Mouse (Mus musculus): ENCODE measurements around the gene Igdcc3.
"Not testable (repeated sequence)": the region's sequence is repeated elsewhere in the genome, so short reads cannot be mapped to it uniquely, and the experiment has no call there.

Igdcc3 gene

GRCm38 (mm10) chr9:65202165-65202754, 61.3 kb downstream of the Igdcc3 start:
- DNase-seq (ENCODE audit: low read depth, low spot score), result no peak

DNA sequence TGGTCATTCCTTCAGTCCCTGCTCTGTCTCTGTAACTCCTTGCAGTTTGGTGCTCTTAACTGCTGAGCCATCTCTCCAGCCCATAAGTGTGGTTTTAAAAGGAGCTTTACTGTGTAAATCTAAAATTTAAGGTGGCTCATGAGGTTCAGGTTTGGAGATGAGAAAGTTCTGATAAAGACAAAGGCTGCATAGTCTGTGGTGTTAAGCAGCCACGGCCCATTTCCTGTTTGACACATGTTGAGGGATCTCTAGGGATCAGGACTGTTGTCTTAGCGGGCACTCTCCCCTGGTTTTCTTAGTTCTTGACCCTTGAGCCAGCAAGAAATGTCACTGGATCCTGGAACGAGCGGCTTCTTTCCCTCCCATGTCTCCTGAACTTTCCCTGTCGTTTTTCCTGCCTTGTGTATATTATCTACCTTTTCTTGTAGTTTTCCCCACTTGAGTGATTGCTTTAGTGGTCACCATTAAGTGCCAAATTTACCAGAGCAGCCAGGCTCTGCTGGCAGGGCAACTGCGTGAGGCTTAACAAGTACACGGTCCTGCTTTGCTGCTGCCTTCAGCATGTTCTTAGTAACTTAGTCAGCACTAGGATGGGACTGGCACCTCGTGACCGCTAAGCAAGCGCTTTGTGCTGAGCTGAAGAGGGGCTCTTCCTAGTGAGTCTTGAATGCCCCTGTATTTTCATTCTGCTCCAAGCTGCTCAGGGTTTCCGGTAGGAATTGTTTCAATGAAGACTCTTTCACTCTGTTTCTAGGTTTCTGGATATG, 64.2 kb downstream of the Igdcc3 start:
- DNase-seq (ENCODE audit: low read depth, low spot score), result no peak

GRCm38 (mm10) chr9:65207041-65207815, 66.2 kb downstream of the Igdcc3 start:
- DNase-seq (ENCODE audit: low read depth, low spot score), result not testable (repeated sequence)

DNA sequence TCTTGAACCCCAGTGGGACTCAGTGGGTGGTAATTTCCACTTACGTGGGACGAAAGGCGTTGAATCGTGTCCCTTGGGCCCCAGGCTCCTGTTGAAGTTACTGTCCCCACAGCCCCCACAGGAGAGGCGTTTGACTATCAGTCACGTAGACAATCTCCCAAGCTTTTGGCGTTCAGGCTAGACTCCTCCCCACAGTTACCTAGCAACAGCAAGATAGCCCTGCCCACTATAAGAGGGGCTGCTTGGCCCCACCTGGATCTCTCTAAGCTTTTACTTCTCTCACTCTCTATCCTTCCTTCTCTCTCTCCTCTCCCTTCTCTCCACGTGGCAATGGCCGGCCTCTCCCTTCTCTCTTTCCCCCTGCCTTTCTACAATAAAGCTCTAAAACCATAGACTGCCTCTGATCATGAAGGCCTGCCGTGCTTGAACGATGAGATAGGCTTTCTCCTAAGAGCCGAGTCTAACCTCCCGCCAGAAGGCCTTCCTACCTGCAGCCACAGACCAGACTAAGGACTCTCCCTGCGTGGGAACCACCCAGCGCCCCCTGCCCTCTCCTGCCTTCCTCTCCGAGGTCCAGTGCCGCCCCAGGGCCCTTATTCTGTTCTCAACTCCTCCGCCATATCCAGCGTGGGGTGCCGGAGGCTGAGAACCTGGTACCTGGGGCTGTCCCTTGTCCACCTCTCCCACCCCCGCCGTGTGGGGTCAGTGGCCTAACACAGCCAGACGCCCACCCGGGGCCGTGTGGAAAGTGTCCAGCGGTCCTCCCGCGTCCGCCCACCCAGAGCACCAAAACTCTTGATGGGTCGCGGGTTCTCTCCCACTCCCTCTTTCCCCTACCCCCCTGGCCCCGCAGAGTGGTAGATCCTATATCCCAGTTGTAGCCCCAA, 67.5 kb downstream of the Igdcc3 start:
- no peak for DNase-seq (ENCODE audit: low read depth, low spot score)

DNA sequence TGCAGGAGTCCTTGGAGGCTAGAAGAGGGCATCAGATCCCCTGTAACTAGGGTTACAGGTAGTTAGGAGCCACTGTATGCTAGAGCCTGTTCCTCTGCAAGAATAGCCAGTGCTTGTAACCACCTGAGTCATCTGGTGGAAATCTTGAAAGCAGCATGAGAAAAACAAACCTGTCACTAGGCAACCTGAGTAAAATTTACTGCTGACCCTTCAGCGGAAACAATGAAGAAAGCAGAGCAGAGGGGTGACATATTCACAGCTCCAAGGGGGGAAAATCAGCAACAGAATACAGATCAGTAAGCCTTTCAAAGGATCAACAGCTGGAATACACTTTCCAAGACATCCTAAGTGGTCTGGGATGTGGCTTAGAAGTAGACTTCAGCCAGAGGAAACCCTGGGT, 70.6 kb downstream of the Igdcc3 start:
- DNase-seq (ENCODE audit: low read depth, low spot score), result no peak

DNA sequence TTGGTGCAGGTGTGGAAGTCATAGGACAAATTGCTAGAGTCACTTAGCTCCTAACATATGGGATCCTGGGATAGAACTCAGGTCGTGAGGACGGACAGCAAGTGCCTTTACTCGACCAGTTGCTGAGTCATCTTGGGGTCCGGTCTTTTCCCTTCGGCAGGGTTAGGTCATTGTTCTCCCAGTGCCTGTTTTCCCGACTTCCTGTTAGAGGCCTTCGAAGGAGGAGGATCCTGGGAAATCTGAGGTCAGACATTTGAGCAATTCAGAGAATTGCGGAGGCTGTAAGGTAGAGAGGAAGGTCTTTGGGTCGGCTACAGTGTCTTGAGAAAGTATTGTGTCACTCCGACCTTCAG, 73.4 kb downstream of the Igdcc3 start:
- DNase-seq (ENCODE audit: low read depth, low spot score), result no peak

- DNase-seq (ENCODE audit: low read depth, low spot score), result peak; percentile 91
Measured at GRCm38 (mm10) chr9:65214778-65215493, 73.9 kb downstream of the Igdcc3 start.

DNA sequence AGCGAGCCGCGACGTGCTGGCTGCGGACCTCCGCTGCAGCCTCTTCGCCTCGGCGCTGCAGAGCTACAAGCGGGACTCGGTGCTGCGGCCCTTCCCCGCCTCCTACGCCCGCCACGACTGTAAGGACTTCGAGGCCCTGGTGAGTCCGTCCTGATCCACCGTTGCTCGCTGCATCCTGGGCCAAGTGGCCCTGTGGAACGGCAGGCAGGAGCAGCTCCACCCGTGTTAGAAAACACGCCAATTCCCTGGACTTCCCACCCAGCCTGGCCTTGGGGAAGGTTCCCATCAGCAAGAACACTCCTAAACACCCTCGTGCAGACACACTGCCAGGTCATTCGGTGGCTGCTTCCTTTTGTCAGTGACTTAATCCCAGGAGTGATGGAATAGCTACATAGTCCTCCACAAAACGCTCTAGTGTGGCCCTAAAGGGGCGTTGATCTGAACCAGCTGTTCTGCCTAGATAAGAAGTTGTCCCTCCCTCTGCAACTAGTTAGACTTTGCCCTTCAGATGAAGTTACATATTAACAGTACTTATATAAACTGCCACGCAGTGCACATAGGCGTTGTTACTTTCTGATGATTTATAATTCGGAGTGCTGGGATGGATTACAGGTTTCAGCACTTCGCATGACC, 74.6 kb downstream of the Igdcc3 start:
- no peak for DNase-seq (ENCODE audit: low read depth, low spot score)

DNA sequence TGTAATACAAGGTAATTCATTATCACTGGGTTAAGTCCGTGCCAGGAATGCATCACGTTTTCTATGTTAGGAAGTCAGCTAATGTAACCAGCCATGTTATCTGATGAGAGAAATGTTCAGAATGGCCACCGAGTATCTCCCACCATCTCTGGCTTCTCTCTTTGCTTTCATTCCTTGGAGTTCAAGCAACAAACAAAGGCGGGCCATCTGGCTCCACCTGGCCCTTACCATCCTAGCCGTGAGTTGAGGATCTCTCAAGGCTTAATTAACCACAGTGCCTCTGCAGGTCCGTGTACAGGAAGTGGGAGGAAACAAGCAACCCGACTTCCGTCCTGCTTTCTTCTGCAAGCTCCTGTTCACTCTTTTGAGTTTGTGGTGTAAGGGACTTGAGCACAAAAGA, 76.0 kb downstream of the Igdcc3 start:
- peak; percentile 70 for DNase-seq (ENCODE audit: low read depth, low spot score)

DNA sequence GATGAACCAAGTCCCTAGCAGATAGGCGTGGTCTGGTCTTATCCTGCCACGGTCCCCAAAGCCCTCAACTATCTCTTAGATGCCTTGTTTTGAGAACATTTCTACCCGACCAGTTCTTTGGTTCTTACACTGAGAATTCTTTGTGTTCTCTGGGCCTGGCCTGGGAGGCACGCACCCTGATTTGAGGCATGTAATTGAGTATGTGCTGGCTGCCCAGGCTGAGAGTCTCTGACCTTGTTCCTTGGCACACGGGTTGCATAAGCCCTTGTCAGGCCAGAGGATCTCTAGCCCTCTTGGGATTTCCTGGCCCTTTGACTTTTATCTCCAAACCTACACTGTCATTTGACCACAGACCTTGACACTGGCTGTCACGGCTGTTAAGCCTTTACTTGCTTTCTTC, 76.7 kb downstream of the Igdcc3 start:
- no peak for DNase-seq (ENCODE audit: low read depth, low spot score)

DNA sequence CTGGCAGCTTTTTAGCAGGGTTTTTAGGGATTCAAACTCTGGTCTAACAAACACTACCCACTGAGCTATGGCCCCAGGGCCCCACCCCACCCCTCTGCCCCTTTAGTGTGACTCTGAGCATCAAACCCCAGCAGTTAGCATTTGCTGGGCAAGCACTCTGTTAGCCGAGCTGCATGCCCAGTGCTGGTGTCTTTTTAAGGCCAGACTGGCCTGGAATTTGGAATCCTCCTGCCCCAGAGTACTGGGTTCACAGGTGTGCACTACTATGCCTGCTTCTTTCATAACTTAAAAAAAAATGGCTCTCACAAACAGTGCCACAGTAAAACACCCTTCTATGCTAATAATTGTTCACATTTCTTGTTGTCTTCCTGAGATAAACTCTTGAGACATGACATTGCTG, 77.9 kb downstream of the Igdcc3 start:
- no peak for DNase-seq (ENCODE audit: low read depth, low spot score)

DNA sequence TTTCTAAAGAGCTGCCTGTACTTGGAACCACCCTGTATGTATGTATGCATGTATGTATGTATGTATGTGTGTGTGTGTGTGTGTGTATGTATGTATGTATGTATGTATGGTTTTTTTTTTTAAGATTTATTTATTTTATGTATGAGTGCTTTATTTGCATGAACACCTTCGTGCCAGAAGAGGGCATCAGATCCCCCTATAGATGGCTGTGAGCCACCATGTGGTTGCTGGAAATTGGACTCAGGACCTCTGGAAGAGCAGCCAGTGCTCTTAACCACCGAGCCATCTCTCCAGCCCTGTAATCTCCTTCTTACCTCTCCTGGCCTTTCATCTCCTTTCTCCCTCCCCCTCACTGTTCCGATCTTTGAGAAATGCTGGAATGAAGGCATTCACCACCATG, 79.4 kb downstream of the Igdcc3 start:
- not testable (repeated sequence) for DNase-seq (ENCODE audit: low read depth, low spot score)

DNA sequence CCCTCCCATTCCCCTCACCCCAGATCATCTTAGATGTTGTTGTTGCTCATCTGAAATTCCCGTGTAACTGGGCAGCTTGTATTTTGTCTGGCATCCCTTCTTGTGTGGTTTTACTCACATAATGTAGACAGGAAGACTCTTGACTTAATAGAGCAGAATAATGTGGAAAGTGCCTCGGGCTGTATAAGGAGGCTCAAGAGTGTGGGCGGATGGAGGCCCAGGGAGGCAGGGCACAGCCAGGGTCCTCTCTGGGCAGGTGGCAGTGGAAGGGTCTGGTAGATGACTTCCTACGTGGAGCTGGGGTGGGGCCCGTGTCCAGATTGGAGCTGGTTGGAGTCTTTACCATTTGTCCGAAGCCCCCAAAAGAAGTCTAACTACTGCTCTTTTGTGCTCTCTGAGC, 82.9 kb downstream of the Igdcc3 start:
- DNase-seq (ENCODE audit: low read depth, low spot score), result no peak

GRCm38 (mm10) chr9:65225795-65226194, 84.8 kb downstream of the Igdcc3 start:
- DNase-seq (ENCODE audit: low read depth, low spot score), result peak; percentile 12

DNA sequence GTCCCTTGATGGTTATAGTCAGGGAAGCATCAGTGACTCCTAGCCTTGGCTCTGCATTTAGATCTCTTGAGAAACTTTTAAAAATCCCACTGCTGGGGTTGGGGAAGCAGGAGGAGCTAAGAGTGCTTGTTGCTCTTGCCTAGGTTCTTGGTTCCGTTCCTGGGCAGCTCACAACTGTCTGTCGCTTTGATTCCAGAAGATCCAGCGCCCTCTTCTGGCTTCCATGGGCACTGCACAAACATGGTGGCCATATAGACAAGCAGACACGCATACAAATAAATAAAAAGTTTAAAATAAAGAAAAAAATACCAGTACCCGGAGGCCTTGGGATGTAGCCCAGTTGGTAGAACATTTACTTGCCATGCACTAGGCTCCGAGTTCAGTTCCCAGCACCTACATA, 89.3 kb downstream of the Igdcc3 start:
- DNase-seq (ENCODE audit: low read depth, low spot score), result peak; percentile 33

- no peak for DNase-seq (ENCODE audit: low read depth, low spot score)
Measured at GRCm38 (mm10) chr9:65231284-65231683, 90.3 kb downstream of the Igdcc3 start.

- DNase-seq (ENCODE audit: low read depth, low spot score), result no peak
Measured at GRCm38 (mm10) chr9:65233243-65233985, 92.4 kb downstream of the Igdcc3 start.

- DNase-seq (ENCODE audit: low read depth, low spot score), result no peak
Measured at GRCm38 (mm10) chr9:65234734-65235133, 93.7 kb downstream of the Igdcc3 start.

All from CD4-positive, CD25-positive, alpha-beta regulatory T cell, adult 2 months (primary cell).